In genomic region chr6:86637171-86637835, GRCm38 (mm10) we compare ENCODE assay signal across 1 mouse cellular context.
A peak's percentile ranks its signal among the peaks of the same experiment; 100 is the strongest.
TF ChIP-seq lines count a peak whose summit lies in the region.

No protein-coding gene starts in this region.

TF ChIP-seq in MEL, 35 proteins besides CTCF, POLR2A, EP300 and RAD21 (continued from another document):
- TF ChIP-seq ZMIZ1 (IDR thresholded peaks at IDR 0.05; ENCODE audit: low read depth, low read length) (no peak), MXI1 (IDR thresholded peaks at IDR 0.05; ENCODE audit: low read depth, low read length) (peak; percentile 24; the same call in 1 of the 2 replicates), POLR2AphosphoS2 (IDR thresholded peaks at IDR 0.05; ENCODE audit: low read length) (no peak), MAX (IDR thresholded peaks at IDR 0.05; ENCODE audit: low read length) (no peak), RCOR1 (IDR thresholded peaks at IDR 0.05; ENCODE audit: low read depth, low read length) (peak; percentile 50; the same call in 1 of the 2 replicates), NELFE (IDR thresholded peaks at IDR 0.05; ENCODE audit: low read depth, low read length) (no peak), KAT2A (conservative IDR thresholded peaks at IDR 0.05; ENCODE audit: low read depth, low read length) (no peak), UBTF (IDR thresholded peaks at IDR 0.05; ENCODE audit: borderline replicate concordance, insufficient read depth, low read depth, low read length) (no peak)
